Mouse (Mus musculus) kidney, adult 8-10 months (tissue): ENCODE measurements around the gene Smc6.
A peak's percentile ranks its signal among the peaks of the same experiment; 100 is the strongest.

Experiments used
- DNase-seq, 2 experiments: peaks; one replicate each; pipeline ENCODE4 v3.0.0; 2022

Gene Smc6

GRCm38 (mm10) chr12:11300858-11301257 lies 35.2 kb downstream of the Smc6 start:
- no peak for DNase-seq

DNA sequence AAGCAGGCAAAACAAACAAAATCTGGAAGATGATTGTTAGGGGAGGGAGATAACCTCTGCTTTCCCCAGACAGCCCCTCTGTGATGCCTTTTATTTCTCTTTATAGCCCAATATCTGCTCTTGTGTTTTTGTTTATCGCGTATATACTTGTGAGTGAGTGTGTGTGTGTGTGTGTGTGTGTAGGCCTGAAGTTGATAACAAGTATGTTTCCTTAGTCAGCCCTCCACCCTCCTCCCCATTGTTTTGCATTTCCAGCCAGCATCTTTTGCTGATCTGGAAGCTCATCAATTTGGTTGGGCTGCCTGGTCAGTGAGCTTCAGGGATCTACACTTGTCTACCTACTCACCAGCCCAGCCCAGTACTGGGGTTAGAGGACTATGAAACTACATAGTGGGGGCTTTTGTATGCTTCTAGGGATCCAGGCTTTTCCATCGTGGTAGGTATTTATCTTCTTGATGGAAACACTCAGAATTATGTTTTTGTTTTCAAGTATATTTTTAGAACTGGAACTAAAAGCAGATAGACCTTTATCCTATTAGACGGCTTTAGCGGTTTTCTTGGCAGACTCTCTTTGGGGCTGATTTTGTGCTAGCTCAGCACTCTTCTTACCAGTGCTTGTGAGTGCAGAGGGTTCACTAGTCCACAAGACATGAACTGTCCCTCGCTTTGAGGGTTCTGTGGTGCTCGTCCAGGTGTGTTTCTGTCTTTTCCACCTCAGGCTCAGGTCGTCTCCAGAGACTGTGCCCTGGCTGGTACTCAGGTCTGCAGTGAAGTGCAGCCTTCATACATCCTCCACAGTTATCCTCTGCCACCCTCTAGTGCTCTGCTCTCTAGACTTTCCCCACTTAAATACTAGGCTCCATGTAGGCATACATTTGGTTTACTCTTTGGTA lies 41.3 kb downstream of the Smc6 start:
- DNase-seq: peak; percentile 32 to 45

GRCm38 (mm10) chr12:11311106-11311505 lies 45.4 kb downstream of the Smc6 start:
- no peak for DNase-seq

GRCm38 (mm10) chr12:11313840-11314239 lies 48.2 kb downstream of the Smc6 start:
- no peak for DNase-seq

DNA sequence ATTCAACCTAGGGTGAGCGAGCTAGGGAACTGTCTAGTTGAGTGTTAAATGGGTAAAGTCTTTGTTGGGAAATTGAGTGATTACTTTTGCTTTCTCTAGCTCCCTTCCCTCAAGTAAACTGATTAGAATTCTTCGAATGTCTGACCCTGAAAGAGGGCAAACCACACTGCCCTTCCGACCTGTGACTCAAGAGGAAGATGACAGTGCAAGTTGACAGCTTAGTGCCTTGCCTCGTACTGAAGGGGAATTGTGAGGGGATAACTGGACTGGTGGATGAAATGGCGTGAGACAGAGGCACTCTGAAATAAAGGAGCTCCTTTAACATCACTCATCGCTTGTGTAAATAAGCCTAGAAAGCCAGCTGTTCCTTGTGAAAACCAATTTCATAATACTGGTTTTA lies 52.0 kb downstream of the Smc6 start:
- peak; percentile 31 for DNase-seq

DNA sequence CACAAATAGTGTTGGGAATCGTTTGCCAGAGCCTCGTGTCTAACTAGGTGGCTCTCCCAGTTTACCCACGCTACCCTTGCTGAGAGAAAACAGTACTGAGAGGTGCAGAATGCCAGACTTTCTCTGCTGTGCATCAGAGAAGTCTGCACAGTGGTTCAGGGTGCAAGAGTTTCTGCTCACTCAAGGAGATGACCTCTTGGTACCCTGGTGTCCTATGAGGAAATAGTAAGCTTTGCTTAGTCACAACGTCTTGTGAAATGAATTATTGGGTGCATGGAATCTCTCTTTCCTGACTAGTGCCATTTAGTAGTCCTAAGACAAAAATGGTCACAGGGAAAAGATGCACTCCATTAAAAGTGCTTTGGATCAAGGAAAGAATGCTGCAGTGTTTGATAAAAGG lies 58.8 kb downstream of the Smc6 start:
- DNase-seq: no peak

- no peak for DNase-seq
These were observed 60.8 kb downstream of the Smc6 start for GRCm38 (mm10) chr12:11326483-11326882.

GRCm38 (mm10) chr12:11336845-11337244 lies 71.2 kb downstream of the Smc6 start:
- peak; percentile 36 to 71 for DNase-seq

- DNase-seq: no peak
These were observed 72.6 kb downstream of the Smc6 start for GRCm38 (mm10) chr12:11338251-11338650.

GRCm38 (mm10) chr12:11342020-11342600 lies 76.4 kb downstream of the Smc6 start:
- no peak for DNase-seq

DNA sequence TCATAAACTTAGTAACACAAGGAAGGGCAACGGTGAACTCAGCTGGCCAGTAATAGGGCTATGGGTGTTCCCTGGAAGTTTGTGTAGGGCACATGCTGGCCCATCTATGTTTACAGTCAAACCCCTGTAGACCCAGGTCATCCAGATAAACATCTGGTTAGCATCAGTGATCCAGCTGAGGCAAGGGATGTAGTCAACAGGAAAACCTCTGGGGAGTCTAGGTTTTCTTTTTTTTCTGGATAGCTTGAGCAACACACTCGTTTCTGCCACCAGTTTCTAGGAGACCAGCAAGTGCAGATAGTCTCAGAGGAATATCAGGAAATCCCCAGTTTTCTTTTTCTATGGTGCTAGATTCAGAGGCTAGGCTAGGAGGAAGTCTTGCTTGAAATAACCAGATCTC lies 80.3 kb downstream of the Smc6 start:
- DNase-seq: no peak

- no peak for DNase-seq
These were observed 82.7 kb downstream of the Smc6 start for GRCm38 (mm10) chr12:11348423-11348822.

GRCm38 (mm10) chr12:11349870-11350269 lies 84.2 kb downstream of the Smc6 start:
- no peak for DNase-seq

DNA sequence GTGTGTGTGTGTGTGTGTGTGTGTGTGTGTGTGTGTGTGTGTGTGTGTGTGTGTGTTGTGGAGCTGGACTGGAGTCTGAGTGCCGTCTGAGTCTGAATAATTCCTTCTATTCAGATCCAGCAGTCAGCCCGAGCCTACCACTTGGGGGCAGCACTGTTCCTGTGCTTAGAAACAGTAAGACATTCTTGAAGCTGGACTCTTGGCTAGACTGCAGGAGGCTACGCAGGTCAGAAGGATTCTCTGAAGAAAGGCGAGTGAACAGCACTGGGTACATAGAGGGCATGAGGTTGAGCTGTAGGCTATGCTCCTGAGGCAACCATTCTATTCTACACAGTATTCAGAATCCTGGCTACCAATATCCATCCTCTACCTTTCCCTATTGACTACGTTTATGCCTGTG lies 85.2 kb downstream of the Smc6 start:
- DNase-seq: peak; percentile 61 to 84

DNA sequence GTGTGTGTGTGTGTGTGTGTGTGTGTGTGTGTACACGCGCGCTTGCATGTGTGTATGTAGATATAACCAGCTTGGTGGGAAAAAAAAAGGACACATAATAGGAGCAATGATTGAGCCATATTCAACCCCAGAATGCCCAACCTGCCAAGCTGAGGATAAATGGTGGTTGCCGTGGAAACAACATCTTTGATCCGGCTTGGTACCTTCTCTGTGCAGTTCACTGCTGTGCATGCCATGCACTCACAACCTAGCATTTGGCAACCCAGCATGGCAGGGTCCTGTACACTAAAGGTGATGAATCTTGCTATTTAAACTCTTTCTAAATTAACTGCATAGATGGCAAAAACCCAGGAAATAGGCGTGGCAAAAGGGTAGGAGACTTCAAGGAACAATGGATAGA lies 96.7 kb downstream of the Smc6 start:
- DNase-seq: no peak

DNA sequence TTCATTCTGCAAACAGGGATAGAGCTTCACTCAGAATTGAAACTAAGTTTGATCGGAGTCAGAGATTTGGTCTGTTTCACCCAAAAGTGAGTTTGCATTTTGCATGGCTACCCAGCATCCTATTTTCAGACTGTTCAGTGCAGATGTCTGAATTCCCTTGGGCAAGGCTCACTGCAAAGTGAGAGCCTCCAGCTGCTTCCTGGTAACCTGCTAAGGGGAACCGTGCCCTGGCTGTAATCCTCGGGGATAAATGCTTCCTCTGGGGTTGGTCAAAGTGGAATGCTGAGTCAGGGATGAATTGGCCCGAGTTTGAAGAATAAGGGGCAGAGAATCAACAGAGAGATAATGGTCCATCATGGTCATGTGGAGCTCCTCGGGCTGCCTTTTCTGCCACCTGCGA lies 99.2 kb downstream of the Smc6 start:
- DNase-seq: no peak

GRCm38 (mm10) chr12:11367099-11367765 lies 101.5 kb downstream of the Smc6 start:
- no peak for DNase-seq
